Mouse (Mus musculus) thymus, postnatal 10 days (tissue): ENCODE results near the gene Mettl15.
"Not testable (repeated sequence)": the region's sequence is repeated elsewhere in the genome, so short reads cannot be mapped to it uniquely, and the experiment has no call there.

Source experiments
- DNase-seq, 2 experiments: peaks; one replicate each; pipeline ENCODE4 v3.0.0; 2021; ENCODE audit warnings: low spot score in 2 of 2

Mettl15 gene

DNA sequence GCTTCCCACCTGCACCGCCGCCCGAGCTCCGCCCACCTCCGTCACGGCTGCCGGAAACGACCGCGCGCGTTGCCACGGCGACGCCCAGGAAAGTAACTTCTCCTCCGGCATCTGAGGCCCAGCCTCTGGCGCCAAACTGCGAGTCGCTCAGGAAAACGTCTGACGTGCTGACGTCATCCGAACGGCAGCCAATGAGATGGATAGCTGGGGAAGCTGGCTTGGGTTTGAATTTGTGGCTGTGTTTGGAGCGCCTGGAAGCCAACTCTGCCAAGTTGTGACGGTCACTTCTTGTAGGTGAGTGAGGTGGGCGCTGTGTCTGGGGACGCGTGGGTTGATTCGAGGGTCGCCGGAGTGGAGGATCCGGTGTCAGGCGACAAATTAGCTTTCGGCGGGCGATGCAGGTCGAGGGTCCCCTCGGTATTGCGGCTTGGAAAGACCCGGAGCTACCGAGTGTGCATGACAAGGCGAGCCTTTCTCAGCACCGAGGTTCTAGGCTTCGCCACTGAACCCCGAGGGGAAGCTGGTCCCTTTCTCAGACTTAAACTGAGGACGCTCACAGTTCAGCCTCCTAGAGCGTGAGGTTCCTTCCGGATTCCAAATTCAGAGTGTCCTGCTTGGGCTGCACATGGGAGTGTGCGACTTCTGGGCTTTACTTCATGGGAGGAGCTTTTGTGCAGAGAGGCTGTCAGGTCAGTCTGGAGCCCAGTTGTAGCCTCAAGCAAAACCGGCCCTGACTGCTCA lies at the start of gene Mettl15, which contains the start of gene Kif18a:
Gene Mettl15 (minus strand): TSS at position 149 of the 741 bp plus-strand sequence.
Gene Kif18a (plus strand): TSS at position 139 of the 741 bp plus-strand sequence.
- peak; percentile 95 to 96 for DNase-seq

- no peak for DNase-seq
Observed at GRCm38 (mm10) chr2:109311369-109311768, 30.8 kb upstream of the Mettl15 start.

GRCm38 (mm10) chr2:109303638-109304037 lies 23.1 kb upstream of the Mettl15 start:
- no peak for DNase-seq

- DNase-seq: no peak
Observed at GRCm38 (mm10) chr2:109302234-109302633, 21.7 kb upstream of the Mettl15 start.

- no peak for DNase-seq
Observed at GRCm38 (mm10) chr2:109298160-109298559, 17.6 kb upstream of the Mettl15 start.

DNA sequence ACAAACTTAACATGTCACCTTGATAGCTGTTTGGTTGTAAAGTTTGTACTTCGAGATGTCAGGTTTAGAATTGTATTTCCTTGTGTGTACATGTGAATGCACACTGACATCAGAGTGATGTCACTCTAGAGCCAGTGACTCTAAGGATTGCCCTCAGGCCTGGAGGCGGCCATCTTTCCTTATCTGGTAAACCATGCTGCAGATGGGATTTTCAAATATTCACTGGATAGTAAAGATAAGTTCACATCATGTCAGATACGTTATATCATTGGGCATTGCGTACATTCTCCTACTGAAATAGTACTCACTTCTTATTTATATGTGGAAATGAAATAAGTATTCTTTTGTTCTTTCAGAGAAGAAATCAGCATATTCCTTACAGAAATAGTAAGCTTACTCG lies 15.7 kb upstream of the Mettl15 start:
- DNase-seq: no peak

DNA sequence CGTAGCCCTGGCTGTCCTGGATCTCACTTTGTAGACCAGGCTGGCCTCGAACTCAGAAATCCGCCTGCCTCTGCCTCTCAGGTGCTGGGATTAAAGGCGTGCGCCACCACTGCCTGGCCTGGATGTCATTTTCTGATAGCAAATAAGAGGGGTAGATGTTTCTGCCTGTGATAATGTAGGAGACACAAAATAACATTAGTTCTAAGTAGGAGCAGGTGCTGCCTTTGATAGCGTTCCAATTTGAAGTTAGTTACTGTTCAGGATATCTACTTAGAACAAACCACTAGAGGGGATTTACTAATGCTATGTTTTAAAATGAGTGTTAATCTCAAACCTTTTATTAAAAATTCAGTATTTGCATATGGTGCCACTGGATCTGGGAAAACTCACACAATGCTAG lies 8.8 kb upstream of the Mettl15 start:
- DNase-seq: no peak

DNA sequence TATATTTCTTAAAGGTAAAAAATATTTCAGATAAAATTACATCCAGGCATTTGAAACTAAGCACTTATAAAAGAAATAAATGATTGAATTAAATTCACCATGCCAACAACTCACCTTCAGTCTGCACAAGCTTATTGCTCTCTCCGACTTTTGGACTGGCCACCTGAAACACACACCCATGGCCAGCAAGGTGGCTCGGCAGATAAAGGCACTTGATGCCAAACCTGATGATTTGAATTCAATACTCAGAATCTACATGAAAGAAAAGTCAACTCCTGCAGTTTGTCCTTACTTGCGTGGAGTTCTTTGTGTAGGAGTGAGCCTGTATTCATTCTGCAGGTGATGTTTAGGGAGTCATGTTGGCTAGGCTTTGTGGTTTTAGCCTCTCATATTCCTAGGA lies 3.6 kb upstream of the Mettl15 start:
- no peak for DNase-seq

- DNase-seq: no peak
Observed at GRCm38 (mm10) chr2:109281341-109281690, 768 bp upstream of the Mettl15 start.

GRCm38 (mm10) chr2:109280272-109280599 lies 312 bp downstream of the Mettl15 start:
- no peak for DNase-seq

- peak; percentile 33 to 44 for DNase-seq
Observed at GRCm38 (mm10) chr2:109278036-109278435, 2.5 kb downstream of the Mettl15 start.

GRCm38 (mm10) chr2:109277593-109277992 lies 3.0 kb downstream of the Mettl15 start:
- DNase-seq: no peak

DNA sequence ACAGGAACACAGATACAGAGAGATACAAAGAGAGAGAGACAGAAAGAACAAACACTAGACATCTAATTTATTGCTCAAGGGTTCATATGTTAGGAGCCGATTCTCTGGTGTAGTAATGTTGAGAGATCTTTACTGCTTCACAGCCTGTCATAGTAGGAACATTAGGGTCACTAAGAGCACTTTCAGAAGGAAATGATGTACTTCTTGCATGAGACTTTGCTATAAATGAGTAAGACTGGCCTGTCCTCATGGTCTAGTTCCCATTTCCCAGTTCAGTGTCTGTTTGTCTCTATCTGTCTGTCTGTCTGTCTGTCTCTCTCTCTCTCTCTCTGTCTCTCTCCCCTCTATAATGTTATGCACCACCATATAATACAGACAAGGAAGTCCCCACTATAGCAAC lies 7.5 kb downstream of the Mettl15 start:
- DNase-seq: no peak

- no peak for DNase-seq
Observed at GRCm38 (mm10) chr2:109262779-109263178, 17.8 kb downstream of the Mettl15 start.

DNA sequence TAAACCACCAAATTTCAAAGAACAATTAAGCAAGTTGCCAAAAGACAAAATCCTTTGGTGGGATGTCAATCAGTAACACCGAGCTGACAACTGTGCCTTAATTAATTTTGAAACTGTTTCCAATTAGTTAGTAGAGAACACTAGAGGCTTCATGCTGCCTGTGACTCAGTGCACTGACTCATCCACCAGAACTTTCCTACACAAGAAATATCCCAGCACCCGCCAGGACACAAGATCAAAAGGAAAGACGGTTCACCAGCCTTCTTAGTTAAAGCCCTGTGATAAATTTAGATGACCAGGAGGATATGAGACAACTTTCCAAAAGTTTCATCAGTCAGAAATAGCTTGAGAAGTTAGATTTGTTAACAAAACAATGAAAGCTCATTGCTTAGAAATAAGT lies 38.6 kb downstream of the Mettl15 start:
- DNase-seq: no peak

- no peak for DNase-seq
Observed at GRCm38 (mm10) chr2:109235741-109236140, 44.8 kb downstream of the Mettl15 start.

DNA sequence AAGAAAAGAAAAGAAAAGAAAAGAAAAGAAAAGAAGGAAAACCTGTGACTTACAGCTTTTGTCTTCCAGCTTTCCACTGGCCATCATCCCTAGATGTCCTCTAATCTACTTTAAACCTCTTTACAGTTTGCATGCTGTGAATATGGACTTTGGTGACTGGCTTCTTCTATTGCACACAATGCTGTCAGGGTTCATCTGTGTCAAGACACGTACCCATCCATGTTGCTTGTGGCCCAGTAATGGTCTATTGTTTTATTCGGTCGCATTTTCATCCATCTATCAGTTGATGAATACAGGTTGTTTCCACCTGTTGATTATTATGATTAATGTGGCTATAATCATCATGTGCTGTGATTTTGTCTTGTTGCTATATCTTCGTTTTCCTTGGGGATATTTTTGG lies 46.7 kb downstream of the Mettl15 start:
- DNase-seq: no peak

DNA sequence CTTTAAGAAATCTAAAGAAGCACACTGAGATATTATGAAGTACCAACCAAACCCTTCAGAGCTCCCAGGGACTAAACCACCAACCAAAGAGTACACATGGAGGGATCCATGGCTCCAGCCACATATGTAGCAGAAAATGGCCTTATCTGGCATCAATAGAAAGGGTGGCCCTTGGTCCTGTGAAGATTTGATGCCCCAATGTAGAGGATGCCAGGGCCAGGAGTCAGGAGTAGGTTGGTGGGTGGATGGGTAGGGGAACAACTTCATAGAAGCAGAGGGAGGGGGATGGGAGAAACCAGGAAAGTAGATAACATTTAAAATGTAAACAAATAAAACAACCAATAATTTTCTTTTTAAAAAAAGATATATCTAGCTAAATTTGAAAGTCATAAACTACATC lies 50.1 kb downstream of the Mettl15 start:
- no peak for DNase-seq

DNA sequence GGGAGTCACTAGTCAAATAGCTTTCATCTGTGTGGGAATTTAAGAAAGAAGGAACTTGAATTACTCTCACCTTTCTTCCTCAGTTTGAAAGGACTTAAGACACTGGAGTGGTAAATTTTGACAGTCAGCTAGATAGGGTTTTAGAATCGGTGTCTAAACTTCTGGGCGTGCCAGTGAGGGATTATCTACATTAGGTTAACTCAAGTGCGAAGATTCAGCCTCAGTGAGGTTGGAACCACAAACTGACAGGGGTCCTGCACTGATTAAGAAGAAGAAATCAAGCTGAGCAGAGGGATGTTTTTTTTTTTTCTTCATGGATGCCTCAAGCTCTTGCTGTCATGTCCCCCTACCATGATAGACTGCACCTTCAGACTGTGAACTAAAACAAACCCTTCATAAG lies 53.4 kb downstream of the Mettl15 start:
- no peak for DNase-seq

- DNase-seq: no peak
Observed at GRCm38 (mm10) chr2:109221470-109221869, 59.1 kb downstream of the Mettl15 start.

DNA sequence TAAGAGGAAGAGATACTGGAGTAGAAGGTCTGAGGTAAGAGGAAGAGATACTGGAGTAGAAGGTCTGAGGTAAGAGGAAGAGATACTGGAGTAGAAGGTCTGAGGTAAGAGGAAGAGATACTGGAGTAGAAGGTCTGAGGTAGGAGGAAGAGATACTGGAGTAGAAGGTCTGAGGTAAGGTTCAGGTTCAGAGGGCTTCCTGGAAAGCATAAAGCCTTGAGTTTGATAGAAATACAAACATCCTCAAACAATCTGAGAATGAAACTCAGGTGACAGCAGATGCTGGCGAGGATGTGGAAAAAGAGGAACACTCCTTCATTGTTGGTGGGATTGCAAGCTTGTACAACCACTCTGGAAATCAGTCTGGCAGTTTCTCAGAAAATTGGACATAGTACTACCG lies 63.9 kb downstream of the Mettl15 start:
- not testable (repeated sequence) for DNase-seq

- DNase-seq: not testable (repeated sequence)
Observed at GRCm38 (mm10) chr2:109210641-109211040, 69.9 kb downstream of the Mettl15 start.

DNA sequence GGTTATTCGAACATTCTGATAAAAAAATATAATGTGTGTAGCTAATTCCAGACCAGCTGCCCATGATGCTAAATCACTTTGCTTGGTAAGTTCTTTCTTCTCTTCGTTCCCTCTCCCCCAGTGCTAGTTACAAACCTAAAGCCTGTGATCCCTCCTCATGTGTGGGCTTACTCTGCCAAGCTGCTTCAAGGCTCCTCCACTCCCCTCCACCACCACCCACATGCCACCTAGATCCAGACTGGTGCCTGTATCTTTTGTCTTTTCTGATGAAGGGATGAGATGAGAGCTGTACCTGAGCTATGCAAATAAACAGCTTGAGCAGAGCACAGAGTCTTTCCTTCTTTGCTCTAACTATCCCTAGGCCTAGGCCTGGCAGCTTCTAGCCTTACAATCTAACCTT lies 72.5 kb downstream of the Mettl15 start:
- no peak for DNase-seq

DNA sequence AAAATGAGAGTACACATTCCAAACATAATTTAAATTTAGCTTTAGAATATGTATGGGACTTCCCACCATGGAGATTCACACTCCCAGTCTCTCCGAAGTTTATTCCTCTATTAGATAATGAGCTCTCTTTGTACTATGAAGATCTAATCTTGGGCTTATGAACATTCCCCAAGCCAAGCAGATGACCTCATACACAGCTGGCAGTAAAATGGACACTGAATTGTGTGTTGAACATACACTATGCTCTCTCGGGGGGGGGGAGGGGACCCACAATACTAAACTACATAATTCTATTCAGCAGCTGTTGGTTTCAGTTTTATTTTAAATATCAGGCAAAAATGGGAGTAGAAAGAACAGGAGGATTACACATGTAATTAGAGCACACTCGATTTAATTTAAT lies 97.6 kb downstream of the Mettl15 start:
- no peak for DNase-seq
